Mouse (Mus musculus) lung, postnatal 14 days (tissue): Measurements from ENCODE around the gene 4931409K22Rik.

Source experiments
- DNase-seq: peaks from one replicate; pipeline ENCODE4 v3.0.0; 2021

4931409K22Rik gene

GRCm38 (mm10) chr5:24556709-24557108 lies at the start of gene 4931409K22Rik:
TSS of gene 4931409K22Rik (minus strand) at chr5:24556809.
- no peak for DNase-seq

DNA sequence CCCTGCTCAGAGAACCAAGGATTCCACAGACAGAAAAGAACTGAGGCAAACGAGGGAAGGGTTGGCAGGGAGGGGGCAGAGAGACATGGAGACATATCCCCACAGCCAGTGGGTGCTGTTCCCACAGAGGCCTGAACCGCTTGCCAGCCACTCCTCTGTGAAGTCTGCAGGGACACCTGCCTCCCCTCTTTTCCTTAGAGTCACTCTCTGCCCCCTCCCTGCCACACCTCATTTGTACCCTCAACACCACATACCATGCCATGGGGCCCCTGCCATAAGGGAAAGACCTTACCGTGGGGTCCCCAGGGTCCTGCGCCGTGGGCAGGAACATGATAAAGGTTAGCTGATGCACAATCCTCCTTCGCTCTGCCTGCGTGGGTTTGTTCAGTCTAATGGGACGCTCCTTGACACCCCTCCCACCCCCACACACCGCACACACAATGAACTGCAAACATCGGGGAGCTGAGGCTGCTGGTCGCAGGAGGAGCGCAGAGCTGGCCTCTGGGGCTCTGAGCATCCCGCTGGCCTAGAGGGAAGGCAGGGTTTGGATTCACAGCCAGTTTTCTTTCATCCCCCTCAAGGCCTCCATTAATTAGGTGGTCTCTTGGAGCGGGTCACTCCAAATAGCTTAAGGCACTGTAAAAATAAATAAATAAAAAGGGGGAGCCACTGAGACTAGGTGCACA lies 49.5 kb upstream of the 4931409K22Rik start:
- no peak for DNase-seq

- DNase-seq, result no peak
Observed at GRCm38 (mm10) chr5:24605321-24605979, 48.8 kb upstream of the 4931409K22Rik start.

DNA sequence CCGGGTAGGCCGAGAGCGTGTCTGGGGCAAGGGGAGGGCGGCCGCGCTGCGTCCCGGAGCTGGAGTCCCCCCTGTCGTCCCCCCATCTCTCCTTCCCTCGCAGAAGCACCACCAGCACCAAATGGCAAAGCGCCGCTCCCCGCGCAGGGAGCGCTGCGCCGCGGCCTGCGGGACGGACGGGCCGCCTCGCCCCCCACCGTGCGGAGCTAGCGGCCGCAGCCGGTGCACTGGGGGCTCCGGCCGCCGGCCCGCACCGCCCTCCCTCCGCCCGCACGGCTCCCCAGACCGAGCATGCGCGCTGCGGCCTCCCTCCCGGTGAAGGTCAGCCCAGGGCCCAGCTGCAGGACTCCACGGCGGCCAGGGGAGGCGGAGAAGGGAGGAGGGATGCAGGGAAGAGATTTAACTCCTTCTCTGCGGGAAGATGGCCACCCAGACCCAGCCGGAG lies 48.1 kb upstream of the 4931409K22Rik start:
- peak; percentile 87 for DNase-seq

GRCm38 (mm10) chr5:24604080-24604655 lies 47.6 kb upstream of the 4931409K22Rik start:
- no peak for DNase-seq

DNA sequence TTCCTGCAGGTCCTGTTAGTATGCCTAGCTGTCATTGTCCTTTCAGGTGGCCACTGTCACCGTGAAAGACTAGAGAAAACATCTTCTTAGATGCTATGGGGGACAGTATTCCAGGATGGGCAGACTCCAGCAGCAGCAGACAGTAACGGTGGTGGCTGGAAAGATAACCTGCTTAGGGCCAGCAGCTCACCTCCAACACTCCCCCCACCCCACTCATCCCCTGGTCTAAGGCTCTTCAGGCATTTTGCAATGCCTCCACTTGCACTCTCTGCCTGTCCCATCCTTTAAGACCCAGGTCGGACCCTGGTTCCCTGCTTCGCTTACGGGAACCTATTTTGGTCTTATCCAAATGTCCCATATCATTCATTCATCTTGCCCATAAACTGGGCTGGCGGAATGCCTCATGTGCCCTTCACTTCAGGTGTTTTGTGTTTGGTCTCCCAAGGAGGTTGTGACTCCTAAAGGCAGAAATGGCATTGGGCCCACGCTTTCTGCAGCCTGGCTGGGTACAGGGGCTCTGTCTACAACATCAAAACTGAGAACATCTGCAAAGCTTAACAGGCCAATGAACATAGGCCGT lies 46.9 kb upstream of the 4931409K22Rik start:
- no peak for DNase-seq

DNA sequence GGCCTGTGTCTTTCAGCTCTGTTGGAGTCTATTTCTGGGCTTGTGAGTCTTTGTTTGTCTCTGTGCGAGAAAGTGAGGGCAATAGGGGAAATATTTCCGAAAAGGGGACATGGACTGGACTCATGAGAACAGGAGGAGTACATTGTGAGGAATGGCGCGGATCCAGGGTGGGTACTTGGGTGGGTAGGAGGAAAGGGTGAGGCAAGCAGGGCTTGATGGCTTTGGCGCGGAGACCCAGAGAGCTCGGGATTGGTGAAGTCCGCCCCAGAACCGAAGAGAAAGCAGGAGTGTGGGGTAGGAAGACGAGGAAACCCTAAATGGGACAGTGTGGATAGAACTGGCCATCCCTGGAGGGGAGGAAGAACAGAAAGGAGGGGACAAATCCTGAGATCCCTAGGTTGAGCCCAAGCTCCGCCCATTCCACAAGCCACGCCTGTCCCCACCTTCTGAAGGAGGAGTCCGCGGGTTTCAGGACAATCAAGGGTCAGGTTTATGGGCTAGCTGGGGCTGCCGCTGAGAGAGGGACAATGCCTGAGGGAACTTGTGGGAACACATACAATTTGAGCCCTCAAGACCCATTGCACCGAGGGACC lies 46.2 kb upstream of the 4931409K22Rik start:
- peak; percentile 87 for DNase-seq

DNA sequence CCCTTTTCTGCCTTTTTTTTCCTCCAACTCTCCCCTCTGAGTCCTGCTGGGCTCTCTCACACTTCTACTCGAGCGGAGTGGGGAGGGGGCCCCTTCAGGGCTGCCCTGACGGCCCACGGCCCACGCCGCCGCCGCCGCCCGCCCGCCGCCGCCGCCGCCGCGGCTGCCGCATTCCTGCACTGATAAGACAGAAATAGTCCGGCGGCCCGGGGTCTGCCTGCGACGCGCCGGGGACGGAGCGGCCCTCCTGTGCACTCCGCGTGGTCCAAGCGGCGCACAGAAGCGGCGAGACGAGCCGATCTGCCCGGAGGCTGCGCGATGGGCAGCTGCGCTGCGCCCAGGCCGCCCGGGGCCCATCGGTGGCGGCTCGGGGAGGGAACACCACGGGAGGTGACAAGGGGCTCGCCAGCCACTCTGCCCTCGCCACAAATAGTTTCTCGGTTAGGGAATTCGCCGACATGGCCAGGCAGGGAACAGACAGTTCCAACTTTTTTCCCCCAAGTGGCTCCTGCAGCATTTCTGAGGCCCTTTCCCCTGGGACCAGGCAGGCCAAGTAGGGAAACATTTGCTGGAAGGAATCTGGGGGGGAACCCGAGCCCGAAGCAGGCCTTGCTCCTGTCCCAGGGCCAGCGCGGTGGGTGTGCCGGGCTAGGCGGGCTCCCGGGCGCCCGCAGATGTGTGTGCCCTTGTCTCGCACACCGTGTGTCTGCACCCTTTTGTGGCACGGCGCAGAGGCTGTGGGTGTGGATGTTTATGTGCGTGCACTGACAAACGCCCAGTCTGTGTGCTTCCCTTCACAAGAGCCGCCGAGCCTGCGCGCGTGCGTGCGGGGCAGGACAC lies 45.5 kb upstream of the 4931409K22Rik start:
- peak; percentile 78 for DNase-seq

DNA sequence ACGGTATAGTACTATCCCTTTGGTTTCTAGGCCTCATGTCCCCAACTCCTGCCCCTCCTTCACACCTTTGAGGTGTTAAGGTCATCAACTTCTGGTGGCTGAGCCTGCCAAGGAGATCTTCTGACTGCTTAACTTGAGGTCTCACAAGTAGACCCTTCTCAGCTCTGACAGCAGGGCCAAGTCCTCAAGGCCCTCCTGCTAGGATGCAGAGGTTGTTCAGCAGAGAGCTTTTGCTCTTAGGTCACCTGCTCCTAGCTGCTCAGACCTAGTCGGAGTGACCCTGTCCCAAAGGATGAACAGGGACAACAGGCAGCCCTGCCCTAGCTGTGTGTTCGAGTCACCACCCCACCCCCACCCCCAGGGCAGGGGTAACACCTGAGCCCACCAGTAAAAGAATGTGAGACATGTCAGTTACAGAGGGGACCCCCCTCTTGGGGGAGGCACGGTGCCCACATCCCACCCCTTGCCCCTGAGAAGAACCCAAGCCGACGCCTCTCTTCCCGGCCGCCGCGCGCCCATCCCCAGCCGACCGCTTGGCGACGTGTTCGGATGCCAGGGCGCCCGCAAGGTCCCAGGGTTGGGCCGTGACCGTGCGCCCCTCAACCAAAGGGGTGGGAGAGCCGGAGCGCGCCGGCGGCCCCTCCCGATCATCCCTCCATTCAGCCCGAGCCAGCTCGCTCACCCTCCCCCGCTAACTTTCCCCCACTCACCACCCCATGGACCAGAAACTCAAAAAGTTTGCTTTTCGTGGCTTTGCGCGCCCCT lies 44.6 kb upstream of the 4931409K22Rik start:
- no peak for DNase-seq

DNA sequence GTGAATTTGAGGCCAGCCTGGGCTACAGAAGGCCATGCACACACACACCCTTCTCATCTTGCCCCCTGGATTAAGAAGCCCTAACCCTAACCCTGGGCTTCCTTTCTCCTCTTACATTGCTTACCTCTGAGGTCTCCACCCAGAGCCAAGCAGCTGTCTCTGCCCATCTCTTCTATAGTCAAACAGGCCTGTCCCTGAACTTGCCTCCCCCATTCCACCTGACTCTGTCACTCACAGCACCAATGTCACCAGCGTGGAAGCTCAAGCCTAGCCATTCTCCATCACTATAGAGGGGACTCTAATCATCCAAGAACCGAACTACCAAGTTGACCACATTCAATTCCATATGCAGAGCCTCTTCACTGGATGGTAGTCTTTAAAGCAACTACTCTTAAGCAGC lies 43.6 kb upstream of the 4931409K22Rik start:
- DNase-seq, result no peak

GRCm38 (mm10) chr5:24599137-24599536 lies 42.5 kb upstream of the 4931409K22Rik start:
- DNase-seq, result no peak

GRCm38 (mm10) chr5:24598570-24599006 lies 42.0 kb upstream of the 4931409K22Rik start:
- DNase-seq, result peak; percentile 70

- no peak for DNase-seq
Observed at GRCm38 (mm10) chr5:24597901-24598569, 41.4 kb upstream of the 4931409K22Rik start.

- DNase-seq, result peak; percentile 85
Observed at GRCm38 (mm10) chr5:24597221-24597728, 40.7 kb upstream of the 4931409K22Rik start.

DNA sequence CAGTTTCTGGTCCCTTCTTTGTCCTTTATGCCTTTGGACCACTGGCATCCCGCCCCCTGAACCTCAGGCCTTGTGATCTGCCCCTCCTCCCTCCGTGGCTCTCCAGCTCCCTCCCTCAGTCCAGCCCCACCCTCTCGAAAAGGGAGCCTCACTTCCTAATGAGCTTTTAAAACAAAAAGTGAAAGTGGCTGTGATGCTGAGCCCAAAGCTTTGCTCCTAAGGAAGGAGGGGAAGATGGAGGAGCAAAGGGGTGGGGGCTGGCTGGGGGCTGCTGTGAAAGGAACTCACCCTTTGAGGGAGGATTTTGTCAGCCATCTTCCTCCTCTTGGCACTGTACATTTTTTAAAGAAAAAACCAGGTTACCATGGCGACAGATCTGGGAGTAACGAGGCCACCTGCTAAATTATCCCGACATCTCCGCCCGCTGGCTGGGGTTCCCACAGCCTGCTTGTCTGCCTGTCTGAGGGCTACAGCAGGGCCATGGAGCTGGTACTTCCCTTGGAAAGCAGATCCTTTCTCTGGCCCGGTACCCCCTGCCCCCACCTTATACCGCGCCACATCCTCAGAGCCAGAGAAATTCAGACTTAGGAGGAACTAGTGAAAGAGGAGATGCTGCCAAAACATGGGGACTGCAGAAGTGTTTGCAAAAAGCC lies 40.0 kb upstream of the 4931409K22Rik start:
- no peak for DNase-seq

- no peak for DNase-seq
Observed at GRCm38 (mm10) chr5:24595786-24596380, 39.3 kb upstream of the 4931409K22Rik start.

- no peak for DNase-seq
Observed at GRCm38 (mm10) chr5:24595261-24595660, 38.7 kb upstream of the 4931409K22Rik start.

DNA sequence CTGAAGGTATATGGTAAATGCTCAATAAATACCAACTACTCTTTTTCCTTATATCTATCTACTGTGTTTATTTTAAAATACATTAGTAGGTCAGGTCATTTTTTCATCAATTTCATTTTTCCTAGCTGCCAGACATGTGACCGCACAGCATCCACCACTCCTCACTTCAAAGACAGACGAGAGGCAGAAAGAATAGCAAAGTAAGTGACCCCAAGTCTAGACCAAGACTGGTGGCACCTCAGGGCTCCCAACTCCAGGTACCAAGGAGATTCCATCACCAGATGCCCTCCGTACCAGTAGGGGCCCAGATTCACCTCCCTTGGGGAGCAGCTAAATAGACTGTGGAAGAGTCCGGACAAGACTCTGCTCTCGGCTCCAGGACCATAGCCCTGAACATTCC lies 37.7 kb upstream of the 4931409K22Rik start:
- DNase-seq, result no peak

GRCm38 (mm10) chr5:24593928-24594327 lies 37.3 kb upstream of the 4931409K22Rik start:
- DNase-seq, result no peak

DNA sequence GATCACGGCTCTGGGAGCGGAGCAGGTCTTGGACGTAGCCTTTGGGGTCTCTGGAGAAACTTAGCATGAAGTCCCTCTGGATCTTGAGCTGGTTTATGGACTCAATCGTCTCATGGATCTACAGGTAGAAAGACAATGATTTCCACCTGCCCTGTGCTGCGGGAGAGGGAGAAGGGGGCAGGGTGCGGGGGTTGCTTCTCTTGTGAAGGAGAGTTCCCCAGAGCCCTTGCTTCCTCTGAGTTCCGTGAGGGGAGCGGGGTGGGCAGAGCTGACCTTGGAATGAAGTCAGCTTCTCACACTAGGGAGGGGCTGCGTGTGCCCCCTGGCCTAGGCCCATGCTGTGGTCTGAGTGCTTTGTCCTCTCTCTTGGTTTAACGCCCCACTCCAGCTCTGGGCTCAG lies 36.6 kb upstream of the 4931409K22Rik start:
- no peak for DNase-seq
